9 mouse cellular contexts compared by ENCODE assay signal in genomic region chr2:172221656-172222393, GRCm38 (mm10). TPM values are rescaled to one million over a fixed set of nuclear protein-coding genes. Genes with fewer than 3 reads are reported as not detected.
A peak's percentile ranks its signal among the peaks of the same experiment; 100 is the strongest.
DNase-seq lines count a peak whose midpoint lies in the region; ATAC-seq and TF ChIP-seq lines count a peak whose summit lies in the region.
"Had no signal": no experiment of that assay in that cellular context is flagged by ENCODE, and none has a peak within 500 bp of the region (broad histone marks: within the 10 kb centered on the region; RNA-seq: fewer than 3 reads in every experiment).

No protein-coding gene starts in this region.

- no peak overlapping the region for H3K4me3 ChIP-seq in thymus, adult 2 months (ENCODE audit: control insufficient read depth, insufficient read depth, low read length)
- no peak overlapping the region for H3K4me3 ChIP-seq in forebrain, embryonic 14.5 days (ENCODE audit: low read depth, low read length)
- H3K4me3 ChIP-seq in hindbrain, embryonic 16.5 days (ENCODE audit: low read length) = no peak overlapping the region
- no peak overlapping the region for H3K4me3 ChIP-seq in limb, embryonic 14.5 days (replicated peaks; ENCODE audit: low read length)
- H3K4me3 ChIP-seq: heart, embryonic 15.5 days had no signal

- no peaks in the 10 kb centered on the region for H3K9me3 ChIP-seq in forebrain, embryonic 14.5 days (replicated peaks; ENCODE audit: control insufficient read depth, low read length)
- no peaks in the 10 kb centered on the region for H3K9me3 ChIP-seq in hindbrain, embryonic 16.5 days (ENCODE audit: control insufficient read depth, low read length)
- no peaks in the 10 kb centered on the region for H3K9me3 ChIP-seq in limb, embryonic 14.5 days (ENCODE audit: control insufficient read depth, low read length)
- H3K9me3 ChIP-seq: heart, embryonic 15.5 days had no signal

- peak; percentile 53 for DNase-seq in thymus, adult 2 months
- DNase-seq in thymus, adult 18-20 months = no peak
- peak; percentile 52 for DNase-seq in c-Kit-negative CD71-positive TER-119-positive erythroid progenitor cells, embryonic 14.5 days (ENCODE audit: low read depth, low spot score)
- peak; percentile 78 for DNase-seq in forebrain, embryonic 14.5 days (ENCODE audit: low spot score)
- peak; percentile 68 for DNase-seq in limb, embryonic 14.5 days (ENCODE audit: low spot score)
- DNase-seq in ovary, postnatal 36 days (ENCODE audit: low spot score) = peak; percentile 51
- DNase-seq in yolk sac, embryonic 10.5 days (ENCODE audit: low spot score) = peak; percentile 62

- no peaks in the 10 kb centered on the region for H3K36me3 ChIP-seq in thymus, adult 2 months (ENCODE audit: control insufficient read depth, insufficient read depth, low read length)
- H3K36me3 ChIP-seq in forebrain, embryonic 14.5 days (ENCODE audit: control insufficient read depth, insufficient read depth, low read length) = no peaks in the 10 kb centered on the region
- no peaks in the 10 kb centered on the region for H3K36me3 ChIP-seq in hindbrain, embryonic 16.5 days (ENCODE audit: control insufficient read depth, insufficient read depth, low read length)
- H3K36me3 ChIP-seq in limb, embryonic 14.5 days (ENCODE audit: control insufficient read depth, insufficient read depth, low read length) = no peaks in the 10 kb centered on the region
- H3K36me3 ChIP-seq: heart, embryonic 15.5 days had no signal

- H3K4me2 ChIP-seq in forebrain, embryonic 14.5 days (ENCODE audit: low read length) = no peak overlapping the region
- no peak overlapping the region for H3K4me2 ChIP-seq in hindbrain, embryonic 16.5 days (ENCODE audit: low read length)
- H3K4me2 ChIP-seq in limb, embryonic 14.5 days (replicated peaks; ENCODE audit: low read depth, low read length, severe bottlenecking) = no peak overlapping the region
- H3K4me2 ChIP-seq: heart, embryonic 15.5 days had no signal

- no peak overlapping the region for H3K27ac ChIP-seq in thymus, adult 2 months (ENCODE audit: control insufficient read depth, insufficient read depth, low read length)
- H3K27ac ChIP-seq in forebrain, embryonic 14.5 days (ENCODE audit: low read depth, low read length) = no peak overlapping the region
- H3K27ac ChIP-seq in hindbrain, embryonic 16.5 days (ENCODE audit: low read depth, low read length) = no peak overlapping the region
- H3K27ac ChIP-seq in limb, embryonic 14.5 days (replicated peaks; ENCODE audit: low read depth, low read length) = no peak overlapping the region
- H3K27ac ChIP-seq: heart, embryonic 15.5 days had no signal

- TF ChIP-seq POLR2A in thymus, adult 2 months (IDR thresholded peaks at IDR 0.05; ENCODE audit: control insufficient read depth, extremely low read depth, insufficient read depth, low read length, poor library complexity) = no peak
- no peak for TF ChIP-seq POLR2A in limb, embryonic 14.5 days (IDR thresholded peaks at IDR 0.05; ENCODE audit: borderline replicate concordance, extremely low read depth, insufficient read depth, insufficient read length)

- 14% methylated on average over 16 of the region's 16 CpGs for WGBS in thymus, adult 2 months
- 6% methylated on average over 16 of the region's 16 CpGs for WGBS in forebrain, embryonic 14.5 days
- WGBS in hindbrain, embryonic 16.5 days = 7% methylated on average over 16 of the region's 16 CpGs
- 12% methylated on average over 16 of the region's 16 CpGs for WGBS in limb, embryonic 14.5 days

- H3K27me3 ChIP-seq in thymus, adult 2 months (ENCODE audit: control insufficient read depth, insufficient read depth, low read length) = no peaks in the 10 kb centered on the region
- no peaks in the 10 kb centered on the region for H3K27me3 ChIP-seq in forebrain, embryonic 14.5 days (replicated peaks; ENCODE audit: control insufficient read depth, insufficient read depth, low read length)
- H3K27me3 ChIP-seq in hindbrain, embryonic 16.5 days (replicated peaks; ENCODE audit: control insufficient read depth, insufficient read depth, low read length) = peaks cover 2% of the 10 kb centered on the region; the same call in 1 of the 2 replicates
- no peaks in the 10 kb centered on the region for H3K27me3 ChIP-seq in limb, embryonic 14.5 days (ENCODE audit: control insufficient read depth, insufficient read depth, low read length)

- TF ChIP-seq CTCF in thymus, adult 2 months (IDR thresholded peaks at IDR 0.05; ENCODE audit: borderline replicate concordance, control insufficient read depth, extremely low read depth, insufficient read depth, low read length, poor library complexity) = peak; percentile 92

- no peak overlapping the region for H3K9ac ChIP-seq in forebrain, embryonic 14.5 days (ENCODE audit: low read length)
- no peak overlapping the region for H3K9ac ChIP-seq in hindbrain, embryonic 16.5 days (ENCODE audit: low read depth, low read length)
- no peak overlapping the region for H3K9ac ChIP-seq in limb, embryonic 14.5 days (ENCODE audit: low read depth, low read length, severe bottlenecking)
- H3K9ac ChIP-seq: heart, embryonic 15.5 days had no signal

- ATAC-seq in forebrain, embryonic 14.5 days = 0 out of 2 replicates have a peak, but pooled peaks have one; percentile 22
- 0 out of 2 replicates have a peak, but pooled peaks have one; percentile 19 for ATAC-seq in hindbrain, embryonic 16.5 days
- no peak for ATAC-seq in limb, embryonic 14.5 days (ENCODE audit: low FRiP score, low read depth)

- H3K4me1 ChIP-seq in thymus, adult 2 months (replicated peaks; ENCODE audit: control insufficient read depth, insufficient read depth, low read length) = no peaks in the 10 kb centered on the region
- H3K4me1 ChIP-seq in forebrain, embryonic 14.5 days (ENCODE audit: control insufficient read depth, insufficient read depth, low read length) = 0 out of 2 replicates have a peak, but pooled peaks cover 3% of the 10 kb centered on the region
- no peaks in the 10 kb centered on the region for H3K4me1 ChIP-seq in hindbrain, embryonic 16.5 days (ENCODE audit: control insufficient read depth, insufficient read depth, low read depth, low read length)
- no peaks in the 10 kb centered on the region for H3K4me1 ChIP-seq in limb, embryonic 14.5 days (ENCODE audit: control insufficient read depth, insufficient read depth, low read length)

RNA-seq across cellular contexts. Expression of gene Mc3r, which starts 26.5 kb away (rescaled TPM):
- polyA plus RNA-seq in thymus, adult 2 months (2012; rRNA removed) = not detected in 2 replicates
- polyA plus RNA-seq in forebrain, embryonic 14.5 days (2014; fragmentation: Nextera tagmentation; extraction: Ambion mirVana) = 0.07 and 0.55 TPM in 2 replicates
- 0.11 and 0.19 TPM in 2 replicates for polyA plus RNA-seq in hindbrain, embryonic 16.5 days (2015; fragmentation: Nextera tagmentation; extraction: Ambion mirVana)
- 0.18 and 0.22 TPM in 2 replicates for polyA plus RNA-seq in limb, embryonic 14.5 days (2012; rRNA removed)
- polyA plus RNA-seq in limb, embryonic 14.5 days (2014; fragmentation: Nextera tagmentation; extraction: Ambion mirVana) = 0.12 TPM in 1 of 2 replicates, not detected in the other
- polyA plus RNA-seq: heart, embryonic 15.5 days had no signal

Comparison
In these comparisons a context has a peak if more than half of its experiments do, and no peak if none do; other contexts are left out.
1. DNase-seq: peak in thymus, adult 2 months (single experiment), c-Kit-negative CD71-positive TER-119-positive erythroid progenitor cells, embryonic 14.5 days (single experiment), forebrain, embryonic 14.5 days (single experiment), limb, embryonic 14.5 days (single experiment), ovary, postnatal 36 days (single experiment) and yolk sac, embryonic 10.5 days (single experiment); none in thymus, adult 18-20 months (0 of 2).